Mouse (Mus musculus): ENCODE results near the gene Txndc11.

Txndc11 gene

GRCm38 (mm10) chr16:11065431-11065830 is 69.0 kb downstream of the Txndc11 start:
- peak; percentile 28 for DNase-seq (ENCODE audit: low read depth)

GRCm38 (mm10) chr16:11064742-11065141 is 69.7 kb downstream of the Txndc11 start:
- no peak for DNase-seq (ENCODE audit: low read depth)

GRCm38 (mm10) chr16:11064341-11064740 is 70.1 kb downstream of the Txndc11 start:
- no peak for DNase-seq (ENCODE audit: low read depth)

GRCm38 (mm10) chr16:11062794-11063721 is 71.4 kb downstream of the Txndc11 start:
- peak; percentile 36 for DNase-seq (ENCODE audit: low read depth)

DNA sequence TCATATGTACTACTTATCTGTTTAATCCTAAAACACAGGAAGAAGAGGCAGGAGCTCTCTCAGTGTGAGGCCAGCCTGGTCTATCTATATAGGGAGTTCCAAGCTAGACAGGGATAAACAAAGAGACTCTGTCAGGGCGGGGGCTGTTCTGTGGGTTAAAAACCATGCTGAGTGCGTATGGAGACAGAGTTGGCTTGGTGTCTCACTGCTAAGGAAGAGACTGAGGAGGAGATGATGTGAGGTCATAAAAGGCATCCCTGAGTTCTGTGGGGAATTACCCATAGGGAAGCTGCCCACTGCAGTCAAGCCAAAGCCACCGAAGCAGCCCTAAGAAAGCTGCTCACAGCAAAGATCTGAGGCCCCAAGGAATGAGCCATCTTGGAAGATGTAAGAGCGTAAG is 73.8 kb downstream of the Txndc11 start, which contains the start of gene Snn:
Gene Snn (plus strand): TSS at position 301 of the 400 bp plus-strand sequence.
- no peak for DNase-seq (ENCODE audit: low read depth)

GRCm38 (mm10) chr16:11055916-11056315 is 78.5 kb downstream of the Txndc11 start:
- DNase-seq (ENCODE audit: low read depth): no peak

DNA sequence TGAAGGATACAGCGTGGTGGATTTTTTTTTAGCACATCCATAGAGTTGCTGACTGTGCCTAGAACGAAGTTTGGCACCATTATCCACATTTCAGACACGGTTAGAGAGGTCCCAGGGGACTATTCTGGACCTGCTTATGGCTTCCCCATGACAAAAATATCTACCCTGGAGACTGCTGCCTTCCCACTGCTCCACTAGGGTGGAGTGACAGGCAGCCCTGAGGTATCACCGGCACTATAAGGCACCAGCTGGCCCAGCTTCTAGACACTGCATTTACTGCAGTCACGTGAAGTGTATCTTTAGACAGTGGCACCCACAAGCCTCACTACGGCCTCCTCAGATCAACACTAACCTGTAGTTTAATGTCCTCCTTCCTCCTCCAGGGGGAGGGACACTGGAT is 79.6 kb downstream of the Txndc11 start:
- no peak for DNase-seq (ENCODE audit: low read depth)

- DNase-seq (ENCODE audit: low read depth): no peak
These were observed 80.0 kb downstream of the Txndc11 start for GRCm38 (mm10) chr16:11054409-11054808.

- DNase-seq (ENCODE audit: low read depth): no peak
These were observed 83.3 kb downstream of the Txndc11 start for GRCm38 (mm10) chr16:11051134-11051533.

- no peak for DNase-seq (ENCODE audit: low read depth)
These were observed 84.2 kb downstream of the Txndc11 start for GRCm38 (mm10) chr16:11050226-11050625.

- no peak for DNase-seq (ENCODE audit: low read depth)
These were observed 87.3 kb downstream of the Txndc11 start for GRCm38 (mm10) chr16:11047130-11047529.

DNA sequence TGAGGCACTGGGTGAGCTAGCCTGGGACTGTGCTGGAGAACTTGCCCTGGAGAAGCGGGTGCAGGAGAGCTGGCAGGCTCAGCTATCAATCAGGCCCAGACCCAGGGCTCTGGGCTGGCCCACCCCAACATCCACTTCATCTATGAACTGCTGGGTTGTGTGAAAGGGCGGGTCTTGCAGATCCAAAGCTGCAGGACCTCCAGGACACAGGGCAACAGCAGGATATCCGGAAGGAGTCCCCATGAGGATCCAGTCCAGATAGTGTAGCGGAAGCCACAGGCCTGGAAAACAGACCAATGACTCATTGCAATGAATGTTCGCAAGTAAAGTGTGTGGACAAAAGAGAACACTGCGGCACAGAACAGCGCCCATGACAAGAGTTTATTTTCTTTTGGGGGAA is 88.0 kb downstream of the Txndc11 start:
- DNase-seq (ENCODE audit: low read depth): no peak

DNA sequence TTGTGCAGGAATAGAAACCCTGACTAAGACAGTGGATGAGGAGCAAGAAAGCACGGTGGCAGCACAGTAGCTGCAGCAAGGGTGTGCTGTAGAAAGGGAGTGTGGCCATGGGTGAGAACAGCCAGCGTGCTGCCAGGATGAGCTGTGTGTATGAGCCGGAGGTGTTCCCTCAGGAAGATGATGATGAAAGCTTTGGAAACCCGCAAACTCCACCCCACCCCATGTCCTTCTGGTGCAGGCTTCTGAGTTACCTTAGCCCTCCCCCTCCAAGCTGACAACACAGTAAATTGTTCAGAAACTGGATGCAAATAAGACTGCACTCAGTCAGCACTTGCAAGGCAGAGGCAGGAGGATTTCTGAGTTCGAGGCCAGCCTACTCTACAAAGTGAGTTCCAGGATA is 91.2 kb downstream of the Txndc11 start:
- no peak for DNase-seq (ENCODE audit: low read depth)

DNA sequence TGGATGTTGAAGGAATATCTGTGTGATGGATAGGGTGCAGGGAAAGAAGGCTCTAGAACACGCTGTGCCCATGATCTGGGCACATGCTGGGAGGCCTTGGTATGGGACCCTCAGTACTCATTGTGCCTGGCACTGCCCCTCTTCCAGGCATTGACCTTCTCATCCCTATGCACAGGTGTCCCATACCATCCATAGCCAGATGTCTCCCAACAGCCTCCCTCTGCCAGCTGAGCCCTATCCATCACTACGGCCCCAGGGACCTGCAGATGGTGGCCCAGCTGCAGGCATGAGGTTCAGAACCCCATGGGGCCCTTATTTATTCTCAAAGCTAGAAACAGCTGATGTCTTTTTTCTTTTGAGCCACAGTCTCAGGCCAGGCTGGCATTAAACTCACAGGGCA is 93.8 kb downstream of the Txndc11 start:
- DNase-seq (ENCODE audit: low read depth): no peak

- DNase-seq (ENCODE audit: low read depth): peak; percentile 86
These were observed 98.5 kb downstream of the Txndc11 start for GRCm38 (mm10) chr16:11035790-11036431.

DNA sequence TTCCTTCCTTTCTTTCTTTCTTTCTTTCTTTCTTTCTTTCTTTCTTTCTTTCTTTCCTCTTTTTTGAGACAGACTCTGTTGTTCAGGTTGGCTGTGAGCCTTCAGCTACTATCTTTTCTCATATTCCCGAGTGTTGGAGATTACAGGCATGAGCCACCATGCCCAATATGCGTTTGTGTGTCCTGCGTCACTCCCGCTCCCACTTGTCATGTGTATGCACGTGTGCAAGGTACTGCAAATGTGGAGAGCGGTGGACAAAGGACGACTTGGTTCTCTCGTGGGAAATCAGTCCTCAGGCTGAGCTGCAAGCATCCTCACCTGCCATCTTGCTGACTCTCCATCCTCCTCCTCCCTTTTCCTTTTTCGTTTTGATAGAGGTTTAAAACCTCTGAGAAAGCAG is 99.2 kb downstream of the Txndc11 start:
- no peak for DNase-seq (ENCODE audit: low read depth)

- DNase-seq (ENCODE audit: low read depth): peak; percentile 92
These were observed 100.2 kb downstream of the Txndc11 start for GRCm38 (mm10) chr16:11034193-11034803.

- no peak for DNase-seq (ENCODE audit: low read depth)
These were observed 103.1 kb downstream of the Txndc11 start for GRCm38 (mm10) chr16:11031320-11031719.

DNA sequence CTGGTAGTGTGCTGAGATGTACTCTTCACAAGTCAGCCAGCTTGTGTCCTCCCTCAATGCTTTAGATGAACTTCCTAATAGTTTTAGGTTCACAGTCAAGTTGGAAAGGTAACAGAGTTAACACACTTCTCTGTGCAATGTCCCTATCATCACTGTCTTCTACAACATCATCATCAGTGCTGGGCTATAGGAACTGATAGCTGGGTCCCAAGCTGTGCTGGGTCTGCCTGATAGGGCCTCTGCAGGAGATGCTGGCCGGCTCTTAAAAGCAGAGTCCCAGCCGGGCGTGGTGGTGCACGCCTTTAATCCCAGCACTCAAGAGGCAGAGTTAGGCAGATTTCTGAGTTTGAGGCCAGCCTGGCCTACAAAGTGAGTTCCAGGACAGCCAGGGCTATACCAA is 103.6 kb downstream of the Txndc11 start:
- no peak for DNase-seq (ENCODE audit: low read depth)

- no peak for DNase-seq (ENCODE audit: low read depth)
These were observed 106.2 kb downstream of the Txndc11 start for GRCm38 (mm10) chr16:11028206-11028605.
